Mouse (Mus musculus): ENCODE measurements at regions not wholly inside any gene's neighbourhood (a gene's known extent, or its start where the extent isn't known, plus 50 kb on each side); places are given as distances from the start of the nearest gene placed in this dataset.

DNA sequence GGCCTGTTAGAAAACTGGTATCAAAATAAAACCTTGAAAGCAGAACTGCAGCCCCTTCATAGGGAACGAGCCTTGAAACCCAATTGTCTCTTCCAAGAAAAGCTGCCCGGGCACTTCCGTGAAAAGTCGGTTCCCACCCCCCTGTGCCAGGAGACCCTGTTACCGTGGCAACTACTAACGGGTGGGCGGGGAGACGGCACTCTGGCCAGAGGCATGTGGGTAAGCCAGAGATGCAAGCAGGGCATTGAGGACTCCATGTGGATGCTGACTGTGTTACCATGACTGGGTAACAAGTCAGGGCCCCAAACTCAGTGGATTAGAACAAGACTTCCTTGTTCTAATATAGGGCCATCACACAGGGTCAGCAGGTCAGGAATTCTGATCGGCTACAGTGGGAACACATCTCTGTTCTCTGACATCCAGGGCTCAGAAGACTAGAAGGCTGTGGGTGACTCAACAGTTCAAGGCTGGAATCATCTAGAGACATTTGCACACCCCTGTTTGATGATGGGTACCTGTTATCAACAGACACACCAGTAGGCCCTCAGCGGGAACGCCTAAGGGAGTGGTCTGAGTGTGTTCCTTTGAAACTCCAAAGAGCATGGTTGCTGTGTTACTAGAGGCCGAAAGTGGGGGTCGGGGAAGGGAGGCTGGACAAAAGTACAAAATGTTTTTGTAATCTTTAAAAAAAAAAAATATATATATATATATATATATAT lies 236.9 kb upstream of the Sdk2 start:
- TF ChIP-seq ZC3H11A (IDR thresholded peaks at IDR 0.05; ENCODE audit: borderline replicate concordance, low read depth, low read length) (no peak), MAFK (IDR thresholded peaks at IDR 0.05; ENCODE audit: insufficient read depth, low read depth, low read length) (no peak), CHD2 (IDR thresholded peaks at IDR 0.05; ENCODE audit: low read depth, low read length) (no peak), ZNF384 (IDR thresholded peaks at IDR 0.05; ENCODE audit: low read depth, low read length) (no peak)

Data from ES-E14 (cell line).